Mouse (Mus musculus) mature B cell (primary cell): ENCODE measurements around the gene Stum.

Source experiments
- in situ Hi-C: fragments of 300-500 bp; cut with MboI; formaldehyde crosslinking; loops from 2 replicates; pipeline ENCODE4 v1.14.3; 2019

Stum gene

GRCm38 (mm10) chr1:180387750-180388480 lies 95.4 kb downstream of the Stum start:
- in situ Hi-C loops = no loop called here

GRCm38 (mm10) chr1:180386951-180387749 lies 96.2 kb downstream of the Stum start:
- in situ Hi-C loops = no loop called here

- in situ Hi-C loops = no loop called here
Observed at GRCm38 (mm10) chr1:180385308-180385707, 98.0 kb downstream of the Stum start.

- in situ Hi-C loops = no loop called here
Observed at GRCm38 (mm10) chr1:180384486-180384885, 98.8 kb downstream of the Stum start.

- in situ Hi-C loops = no loop called here
Observed at GRCm38 (mm10) chr1:180383884-180384283, 99.4 kb downstream of the Stum start.
